Mouse (Mus musculus) erythroblast, embryonic 14.5 days (primary cell): Measurements from ENCODE around the gene Tradd.

Experiments used
- GATA1 ChIP-seq: IDR thresholded peaks from 2 replicates; pipeline ENCODE4 v1.6.1; 2012; ENCODE audit warnings: low read length, inconsistent platforms, mixed read lengths
- TAL1 ChIP-seq: IDR thresholded peaks from 3 replicates; pipeline ENCODE4 v1.6.1; 2012; ENCODE audit warnings: low read length, inconsistent platforms, mixed read lengths

DNA sequence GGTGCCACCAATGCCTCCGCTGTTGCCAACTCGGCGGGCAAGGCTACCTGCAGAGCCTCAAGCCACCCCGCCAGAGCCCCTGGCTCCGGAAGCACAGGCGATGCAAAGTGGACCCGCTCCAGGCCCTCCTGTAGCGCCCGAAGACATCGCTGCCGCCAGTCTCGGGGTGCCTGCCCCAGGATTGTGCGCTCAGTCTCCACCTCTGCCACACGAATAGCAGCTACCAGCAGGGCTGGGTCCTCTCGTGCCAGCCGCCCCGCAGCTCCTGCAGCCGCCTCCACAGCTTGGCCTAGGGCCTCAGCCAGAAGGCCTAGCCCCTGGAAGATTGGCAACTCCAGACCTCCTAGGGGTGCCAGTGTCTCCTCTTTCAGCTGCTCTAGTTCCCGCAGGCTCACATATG is 29.0 kb upstream of the Tradd start:
- TF ChIP-seq GATA1 (no peak), TAL1 (no peak)
